Mouse (Mus musculus) right cerebral cortex, postnatal 14 days (tissue): Measurements from ENCODE around the gene H3f3b.

Source experiments
- DNase-seq: peaks from one replicate; pipeline ENCODE4 v3.0.0; 2022

H3f3b gene

GRCm38 (mm10) chr11:116027756-116028155, at the start of gene H3f3b:
TSS of gene H3f3b (minus strand) at chr11:116027962.
- no peak for DNase-seq

- no peak for DNase-seq
Measured at GRCm38 (mm10) chr11:116076836-116077235, 49.1 kb upstream of the H3f3b start.

GRCm38 (mm10) chr11:116076266-116076540, 48.4 kb upstream of the H3f3b start:
- DNase-seq: no peak

- DNase-seq: no peak
Measured at GRCm38 (mm10) chr11:116075539-116076265, 47.9 kb upstream of the H3f3b start.

- no peak for DNase-seq
Measured at GRCm38 (mm10) chr11:116074436-116074991, 46.8 kb upstream of the H3f3b start.

- DNase-seq: no peak
Measured at GRCm38 (mm10) chr11:116072608-116073007, 44.8 kb upstream of the H3f3b start.

- no peak for DNase-seq
Measured at GRCm38 (mm10) chr11:116071510-116071909, 43.7 kb upstream of the H3f3b start.

GRCm38 (mm10) chr11:116065345-116065744, 37.6 kb upstream of the H3f3b start:
- DNase-seq: no peak

GRCm38 (mm10) chr11:116064187-116064867, 36.6 kb upstream of the H3f3b start:
- DNase-seq: no peak

- no peak for DNase-seq
Measured at GRCm38 (mm10) chr11:116063562-116063961, 35.8 kb upstream of the H3f3b start.

GRCm38 (mm10) chr11:116062521-116062920, 34.8 kb upstream of the H3f3b start:
- DNase-seq: no peak

- no peak for DNase-seq
Measured at GRCm38 (mm10) chr11:116061641-116062415, 34.1 kb upstream of the H3f3b start.

GRCm38 (mm10) chr11:116060596-116060995, 32.8 kb upstream of the H3f3b start:
- DNase-seq: no peak

- DNase-seq: no peak
Measured at GRCm38 (mm10) chr11:116059691-116060025, 31.9 kb upstream of the H3f3b start.

- DNase-seq: no peak
Measured at GRCm38 (mm10) chr11:116058868-116059690, 31.3 kb upstream of the H3f3b start.

- no peak for DNase-seq
Measured at GRCm38 (mm10) chr11:116058022-116058614, 30.4 kb upstream of the H3f3b start.

- DNase-seq: no peak
Measured at GRCm38 (mm10) chr11:116057237-116057881, 29.6 kb upstream of the H3f3b start.

- no peak for DNase-seq
Measured at GRCm38 (mm10) chr11:116055873-116056272, 28.1 kb upstream of the H3f3b start.

- DNase-seq: no peak
Measured at GRCm38 (mm10) chr11:116053510-116054229, 25.9 kb upstream of the H3f3b start.

GRCm38 (mm10) chr11:116050196-116050595, 22.4 kb upstream of the H3f3b start:
- DNase-seq: no peak

- no peak for DNase-seq
Measured at GRCm38 (mm10) chr11:116049610-116050009, 21.8 kb upstream of the H3f3b start.
